Mouse (Mus musculus): ENCODE data around the gene Ptar1. TPM values are rescaled to one million over a fixed set of nuclear protein-coding genes. Genes with fewer than 3 reads are reported as not detected.

Gene Ptar1
- total RNA-seq, 2 experiments from 2014 or later = 8.8 to 10.6 TPM

GRCm38 (mm10) chr19:23757961-23758553 lies 70.8 kb downstream of the Ptar1 start:
- ATAC-seq (ENCODE audit: poor library complexity, severe bottlenecking) = peak; percentile 78

GRCm38 (mm10) chr19:23758554-23759321 lies 71.5 kb downstream of the Ptar1 start, which contains the start of gene Apba1:
Apba1 (plus strand) TSS chr19:23758887.
- peak; percentile 45 for ATAC-seq (ENCODE audit: poor library complexity, severe bottlenecking)

GRCm38 (mm10) chr19:23759322-23759945 lies 72.2 kb downstream of the Ptar1 start:
- peak; percentile 78 for ATAC-seq (ENCODE audit: poor library complexity, severe bottlenecking)

- no peak for ATAC-seq (ENCODE audit: poor library complexity, severe bottlenecking)
Observed at GRCm38 (mm10) chr19:23763371-23763770, 76.1 kb downstream of the Ptar1 start.

- ATAC-seq (ENCODE audit: poor library complexity, severe bottlenecking) = no peak
Observed at GRCm38 (mm10) chr19:23764051-23764450, 76.8 kb downstream of the Ptar1 start.

GRCm38 (mm10) chr19:23768864-23769263 lies 81.6 kb downstream of the Ptar1 start:
- no peak for ATAC-seq (ENCODE audit: poor library complexity, severe bottlenecking)

GRCm38 (mm10) chr19:23770494-23771423 lies 83.5 kb downstream of the Ptar1 start:
- peak; percentile 86 for ATAC-seq (ENCODE audit: poor library complexity, severe bottlenecking)

- ATAC-seq (ENCODE audit: poor library complexity, severe bottlenecking) = peak; percentile 56
Observed at GRCm38 (mm10) chr19:23771971-23772370, 84.7 kb downstream of the Ptar1 start.

- no peak for ATAC-seq (ENCODE audit: poor library complexity, severe bottlenecking)
Observed at GRCm38 (mm10) chr19:23775356-23775755, 88.1 kb downstream of the Ptar1 start.

GRCm38 (mm10) chr19:23779130-23779529 lies 91.9 kb downstream of the Ptar1 start:
- ATAC-seq (ENCODE audit: poor library complexity, severe bottlenecking) = no peak

GRCm38 (mm10) chr19:23780105-23780504 lies 92.9 kb downstream of the Ptar1 start:
- ATAC-seq (ENCODE audit: poor library complexity, severe bottlenecking) = no peak

Other genes with a start within 250 kb of the Ptar1 start
- not detected in 2 replicates for gene Mamdc2, start 239.0 kb upstream of the Ptar1 start, total RNA-seq (2015)
- gene Mamdc2, start 239.0 kb upstream of the Ptar1 start, total RNA-seq (2017) = not detected in 2 replicates
- gene 1700028P14Rik, start 34.6 kb upstream of the Ptar1 start, total RNA-seq (2015) = not detected in 2 replicates
- not detected in 2 replicates for gene 1700028P14Rik, start 34.6 kb upstream of the Ptar1 start, total RNA-seq (2017)
- gene Apba1, start 71.5 kb downstream of the Ptar1 start, total RNA-seq (2015) = 27.8 and 32.7 TPM in 2 replicates
- 26.5 and 30.9 TPM in 2 replicates for gene Apba1, start 71.5 kb downstream of the Ptar1 start, total RNA-seq (2017)

All from megakaryocyte, adult 5-6 weeks (primary cell).